Mouse (Mus musculus): Measurements from ENCODE around the gene Thbs3. TPM values are rescaled to one million over a fixed set of nuclear protein-coding genes. Genes with fewer than 3 reads are reported as not detected.

The Thbs3 gene
- polyA plus RNA-seq, 1 experiment, result 5.0 TPM

GRCm38 (mm10) chr3:89266439-89266893 lies 51.5 kb downstream of the Thbs3 start:
- Histone ChIP-seq H3K4me1 (ENCODE audit: control insufficient read depth, insufficient read depth, low read length) (peaks cover 22% of the 10 kb centered on the region; the same call in 1 of the 2 replicates), H3K27me3 (replicated peaks; ENCODE audit: control insufficient read depth, insufficient read depth, low read length) (no peaks in the 10 kb centered on the region), H3K27ac (ENCODE audit: insufficient read depth, low read depth, low read length) (peak overlapping the region; percentile 37), H3K36me3 (ENCODE audit: control insufficient read depth, insufficient read depth, low read length) (no peaks in the 10 kb centered on the region), H3K4me3 (ENCODE audit: insufficient read depth, low read depth, low read length) (peak overlapping the region; percentile 71)
- peak; percentile 90 for DNase-seq
- under 1% methylated on average over 20 of the region's 20 CpGs for WGBS
- TF ChIP-seq CTCF (conservative IDR thresholded peaks at IDR 0.05; ENCODE audit: insufficient read depth, insufficient read length, low read depth, low read length), result no peak
- TF ChIP-seq POLR2A (IDR thresholded peaks at IDR 0.05; ENCODE audit: low read depth, low read length), result peak; percentile 31

- H3K27me3 ChIP-seq (replicated peaks; ENCODE audit: control insufficient read depth, insufficient read depth, low read length), result no peaks in the 10 kb centered on the region
- TF ChIP-seq CTCF (conservative IDR thresholded peaks at IDR 0.05; ENCODE audit: insufficient read depth, insufficient read length, low read depth, low read length), result no peak
- no peak for TF ChIP-seq POLR2A (IDR thresholded peaks at IDR 0.05; ENCODE audit: low read depth, low read length)
- no peak overlapping the region for H3K4me3 ChIP-seq (ENCODE audit: insufficient read depth, low read depth, low read length)
- WGBS, result 83% methylated on average over 8 of the region's 8 CpGs
- peaks cover 5% of the 10 kb centered on the region; the same call in 1 of the 2 replicates for H3K36me3 ChIP-seq (ENCODE audit: control insufficient read depth, insufficient read depth, low read length)
- H3K27ac ChIP-seq (ENCODE audit: insufficient read depth, low read depth, low read length), result no peak overlapping the region
- H3K4me1 ChIP-seq (ENCODE audit: control insufficient read depth, insufficient read depth, low read length), result peaks cover 22% of the 10 kb centered on the region; the same call in 1 of the 2 replicates
- DNase-seq, result no peak
These were observed 53.9 kb downstream of the Thbs3 start for GRCm38 (mm10) chr3:89268916-89269315.

- peak within 1 kb of the TSS; percentile 62 for H3K27ac ChIP-seq (ENCODE audit: insufficient read depth, low read depth, low read length)
- WGBS, result 2% methylated on average over 39 of the region's 39 CpGs
- peak within 1 kb of the TSS; percentile 58 for H3K4me3 ChIP-seq (ENCODE audit: insufficient read depth, low read depth, low read length)
- H3K4me1 ChIP-seq (ENCODE audit: control insufficient read depth, insufficient read depth, low read length), result peaks cover 22% of the 10 kb centered on the region; the same call in 1 of the 2 replicates
- DNase-seq, result peak; percentile 91
- H3K36me3 ChIP-seq (ENCODE audit: control insufficient read depth, insufficient read depth, low read length), result peaks cover 6% of the 10 kb centered on the region
- H3K27me3 ChIP-seq (replicated peaks; ENCODE audit: control insufficient read depth, insufficient read depth, low read length), result no peaks in the 10 kb centered on the region
- TF ChIP-seq POLR2A (IDR thresholded peaks at IDR 0.05; ENCODE audit: low read depth, low read length), result peak; percentile 38
- peak; percentile 42 for TF ChIP-seq CTCF (conservative IDR thresholded peaks at IDR 0.05; ENCODE audit: insufficient read depth, insufficient read length, low read depth, low read length)
These were observed 55.2 kb downstream of the Thbs3 start, which contains the start of gene Slc50a1 for GRCm38 (mm10) chr3:89270051-89270755. TSS of gene Slc50a1 (minus strand) at chr3:89270570.

GRCm38 (mm10) chr3:89270891-89271290 lies 55.9 kb downstream of the Thbs3 start:
- 35% methylated on average over 6 of the region's 6 CpGs for WGBS
- Histone ChIP-seq H3K27me3 (replicated peaks; ENCODE audit: control insufficient read depth, insufficient read depth, low read length) (no peaks in the 10 kb centered on the region), H3K27ac (ENCODE audit: insufficient read depth, low read depth, low read length) (peak overlapping the region; percentile 17), H3K4me1 (ENCODE audit: control insufficient read depth, insufficient read depth, low read length) (peaks cover 28% of the 10 kb centered on the region; the same call in 1 of the 2 replicates), H3K36me3 (ENCODE audit: control insufficient read depth, insufficient read depth, low read length) (peaks cover 8% of the 10 kb centered on the region), H3K4me3 (ENCODE audit: insufficient read depth, low read depth, low read length) (no peak overlapping the region)
- peak; percentile 47 for DNase-seq
- TF ChIP-seq CTCF (conservative IDR thresholded peaks at IDR 0.05; ENCODE audit: insufficient read depth, insufficient read length, low read depth, low read length), result no peak
- TF ChIP-seq POLR2A (IDR thresholded peaks at IDR 0.05; ENCODE audit: low read depth, low read length), result no peak

- Histone ChIP-seq H3K27ac (ENCODE audit: insufficient read depth, low read depth, low read length) (no peak overlapping the region), H3K4me1 (ENCODE audit: control insufficient read depth, insufficient read depth, low read length) (peaks cover 30% of the 10 kb centered on the region; the same call in 1 of the 2 replicates), H3K27me3 (replicated peaks; ENCODE audit: control insufficient read depth, insufficient read depth, low read length) (no peaks in the 10 kb centered on the region), H3K36me3 (ENCODE audit: control insufficient read depth, insufficient read depth, low read length) (peaks cover 8% of the 10 kb centered on the region), H3K4me3 (ENCODE audit: insufficient read depth, low read depth, low read length) (no peak overlapping the region)
- DNase-seq, result peak; percentile 62
- WGBS, result 40% methylated on average over 6 of the region's 6 CpGs
- TF ChIP-seq POLR2A (IDR thresholded peaks at IDR 0.05; ENCODE audit: low read depth, low read length) (no peak), CTCF (conservative IDR thresholded peaks at IDR 0.05; ENCODE audit: insufficient read depth, insufficient read length, low read depth, low read length) (no peak)
These were observed 56.8 kb downstream of the Thbs3 start for GRCm38 (mm10) chr3:89271760-89272159.

GRCm38 (mm10) chr3:89276061-89276460 lies 61.1 kb downstream of the Thbs3 start:
- TF ChIP-seq CTCF (conservative IDR thresholded peaks at IDR 0.05; ENCODE audit: insufficient read depth, insufficient read length, low read depth, low read length) (no peak), POLR2A (IDR thresholded peaks at IDR 0.05; ENCODE audit: low read depth, low read length) (no peak)
- Histone ChIP-seq H3K27me3 (replicated peaks; ENCODE audit: control insufficient read depth, insufficient read depth, low read length) (no peaks in the 10 kb centered on the region), H3K27ac (ENCODE audit: insufficient read depth, low read depth, low read length) (0 out of 2 replicates have a peak overlapping the region, but pooled peaks have one; percentile 4), H3K4me1 (ENCODE audit: control insufficient read depth, insufficient read depth, low read length) (peaks cover 14% of the 10 kb centered on the region; the same call in 1 of the 2 replicates), H3K4me3 (ENCODE audit: insufficient read depth, low read depth, low read length) (no peak overlapping the region), H3K36me3 (ENCODE audit: control insufficient read depth, insufficient read depth, low read length) (peaks cover 8% of the 10 kb centered on the region)
- DNase-seq, result peak; percentile 54
- WGBS, result 62% methylated on average over 13 of the region's 13 CpGs

Other genes with a start within 250 kb of the Thbs3 start
- gene Rusc1, start 121.9 kb upstream of the Thbs3 start, polyA plus RNA-seq (2012; rRNA removed), result 33.6 and 34.5 TPM in 2 replicates
- not detected in 2 replicates for gene Gm43738, start 114.1 kb upstream of the Thbs3 start, polyA plus RNA-seq (2012; rRNA removed)
- 40.3 and 54.9 TPM in 2 replicates for gene Fdps, start 113.2 kb upstream of the Thbs3 start, polyA plus RNA-seq (2012; rRNA removed)
- 79.3 and 96.0 TPM in 2 replicates for gene Pklr, start 79.0 kb upstream of the Thbs3 start, polyA plus RNA-seq (2012; rRNA removed)
- 1.1 and 1.4 TPM in 2 replicates for gene Hcn3, start 55.0 kb upstream of the Thbs3 start, polyA plus RNA-seq (2012; rRNA removed)
- gene Clk2, start 50.4 kb upstream of the Thbs3 start, polyA plus RNA-seq (2012; rRNA removed), result 37.8 and 40.2 TPM in 2 replicates
- 138 and 141 TPM in 2 replicates for gene Scamp3, start 37.7 kb upstream of the Thbs3 start, polyA plus RNA-seq (2012; rRNA removed)
- 18.3 and 18.4 TPM in 2 replicates for gene Fam189b, start 32.0 kb upstream of the Thbs3 start, polyA plus RNA-seq (2012; rRNA removed)
- gene Gba, start 12.3 kb upstream of the Thbs3 start, polyA plus RNA-seq (2012; rRNA removed), result 61.6 and 65.3 TPM in 2 replicates
- gene Mtx1, start 11.9 kb downstream of the Thbs3 start, polyA plus RNA-seq (2012; rRNA removed), result 257 and 283 TPM in 2 replicates
- gene Muc1, start 13.9 kb downstream of the Thbs3 start, polyA plus RNA-seq (2012; rRNA removed), result 45.9 and 53.8 TPM in 2 replicates
- 142 and 173 TPM in 2 replicates for gene Krtcap2, start 30.8 kb downstream of the Thbs3 start, polyA plus RNA-seq (2012; rRNA removed)
- 9.1 and 10.5 TPM in 2 replicates for gene Trim46, start 31.1 kb downstream of the Thbs3 start, polyA plus RNA-seq (2012; rRNA removed)
- 431 and 562 TPM in 2 replicates for gene Dpm3, start 44.2 kb downstream of the Thbs3 start, polyA plus RNA-seq (2012; rRNA removed)
- gene Slc50a1, start 55.4 kb downstream of the Thbs3 start, polyA plus RNA-seq (2012; rRNA removed), result 109 and 110 TPM in 2 replicates
- gene Efna1, start 66.0 kb downstream of the Thbs3 start, polyA plus RNA-seq (2012; rRNA removed), result 54.1 and 59.2 TPM in 2 replicates
- 2.4 and 4.2 TPM in 2 replicates for gene Efna3, start 107.8 kb downstream of the Thbs3 start, polyA plus RNA-seq (2012; rRNA removed)
- 8.2 and 10.4 TPM in 2 replicates for gene Efna4, start 122.8 kb downstream of the Thbs3 start, polyA plus RNA-seq (2012; rRNA removed)
- 95.1 and 111 TPM in 2 replicates for gene Adam15, start 134.8 kb downstream of the Thbs3 start, polyA plus RNA-seq (2012; rRNA removed)
- 0.38 and 0.41 TPM in 2 replicates for gene Dcst2, start 146.8 kb downstream of the Thbs3 start, polyA plus RNA-seq (2012; rRNA removed)
- gene Dcst1, start 150.1 kb downstream of the Thbs3 start, polyA plus RNA-seq (2012; rRNA removed), result 1.8 and 2.2 TPM in 2 replicates
- gene Zbtb7b, start 179.6 kb downstream of the Thbs3 start, polyA plus RNA-seq (2012; rRNA removed), result 54.3 and 58.8 TPM in 2 replicates
- gene Lenep, start 187.6 kb downstream of the Thbs3 start, polyA plus RNA-seq (2012; rRNA removed), result 0.15 TPM in 1 of 2 replicates, not detected in the other
- 54.6 and 56.7 TPM in 2 replicates for gene Flad1, start 196.7 kb downstream of the Thbs3 start, polyA plus RNA-seq (2012; rRNA removed)
- gene Cks1b, start 203.2 kb downstream of the Thbs3 start, polyA plus RNA-seq (2012; rRNA removed), result 6.8 and 7.3 TPM in 2 replicates
- 53.2 and 57.2 TPM in 2 replicates for gene Shc1, start 203.3 kb downstream of the Thbs3 start, polyA plus RNA-seq (2012; rRNA removed)
- 26.2 and 45.6 TPM in 2 replicates for gene Pygo2, start 215.0 kb downstream of the Thbs3 start, polyA plus RNA-seq (2012; rRNA removed)
- gene Pbxip1, start 221.5 kb downstream of the Thbs3 start, polyA plus RNA-seq (2012; rRNA removed), result 60.5 and 61.3 TPM in 2 replicates
- 20.6 and 27.2 TPM in 2 replicates for gene Pmvk, start 239.4 kb downstream of the Thbs3 start, polyA plus RNA-seq (2012; rRNA removed)

Measured in kidney, adult 2 months (tissue).